Mouse (Mus musculus) left cerebral cortex, postnatal 36 days (tissue): ENCODE data around the gene Lrrc25. TPM values are rescaled to one million over a fixed set of nuclear protein-coding genes. Genes with fewer than 3 reads are reported as not detected.

Source experiments
- DNase-seq, 2 experiments: peaks; one replicate each; pipeline ENCODE4 v3.0.0; 2021 to 2022; ENCODE audit warnings: low spot score in 2 of 2, mixed read lengths in 1 of 2
- intact Hi-C: fragments of 180-260 bp; cut with DNase I; formaldehyde crosslinking; loops from one replicate; pipeline ENCODE4 v1.15.1; 2025
- total RNA-seq, 2 experiments: library from RNA; stranded (reverse); gene quantifications; 2 replicates each; pipeline ENCODE4 v1.2.3; 2021

Gene Lrrc25
- total RNA-seq, 2 experiments from 2014 or later = 0.44 to 1.2 TPM

- DNase-seq = no peak
- intact Hi-C loops = loop anchor here (5.0 kb wide), 1 partner anchor 33 kb away; no protein-coding TSS in a partner anchor
Measured at GRCm38 (mm10) chr8:70660273-70660725, 44.3 kb downstream of the Lrrc25 start, which contains the start of gene Pgpep1. TSS of gene Pgpep1 (minus strand) at chr8:70660388.

GRCm38 (mm10) chr8:70663691-70664090 lies 47.7 kb downstream of the Lrrc25 start:
- intact Hi-C loops = loop anchor here (5.0 kb wide), 1 partner anchor 36 kb away; no protein-coding TSS in a partner anchor

DNA sequence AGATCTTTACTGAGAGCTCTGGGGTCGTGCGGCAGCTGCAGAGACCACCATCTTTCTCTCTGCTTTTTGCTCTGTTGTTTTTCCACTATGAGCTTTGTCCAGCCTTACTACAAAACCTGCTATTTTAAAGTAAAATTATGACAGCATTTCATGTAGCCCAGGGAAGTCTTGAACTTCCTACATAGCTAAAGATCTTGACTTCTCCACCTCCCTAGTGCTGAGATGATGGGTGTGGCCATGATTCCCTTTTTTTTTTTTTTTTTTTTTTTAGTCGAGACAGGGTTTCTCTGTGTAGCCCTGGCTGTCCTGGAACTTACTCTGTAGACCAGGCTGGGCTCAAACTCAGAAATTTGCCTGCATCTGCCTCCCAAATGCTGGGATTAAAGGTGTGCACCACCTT lies 48.7 kb downstream of the Lrrc25 start:
- intact Hi-C loops = loop anchor here (5.0 kb wide), 1 partner anchor 37 kb away; no protein-coding TSS in a partner anchor
- DNase-seq = no peak

More at GRCm38 (mm10) chr8:70663691-70664090, 47.7 kb downstream of the Lrrc25 start:
- no peak for DNase-seq

DNA sequence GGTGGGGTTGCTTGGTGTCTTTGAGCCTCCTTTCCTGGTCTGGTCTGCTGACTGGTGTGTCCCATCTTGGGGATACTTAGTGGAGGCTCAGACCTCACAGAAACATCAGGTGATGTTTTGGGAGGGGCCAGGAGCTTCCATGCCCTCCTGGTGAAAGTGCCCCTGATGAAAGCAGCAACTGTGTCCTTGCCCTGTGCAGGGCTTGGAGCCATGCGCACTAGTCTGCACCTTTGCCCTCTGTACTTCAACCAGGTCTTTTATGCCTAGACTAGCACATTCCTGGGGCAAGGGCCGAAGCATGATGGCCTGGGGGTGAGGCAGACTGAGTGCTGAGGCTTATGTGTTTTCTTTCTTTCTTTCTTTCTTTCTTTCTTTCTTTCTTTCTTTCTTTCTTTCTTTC lies 49.6 kb downstream of the Lrrc25 start:
- intact Hi-C loops = no loop called here
- DNase-seq = no peak

DNA sequence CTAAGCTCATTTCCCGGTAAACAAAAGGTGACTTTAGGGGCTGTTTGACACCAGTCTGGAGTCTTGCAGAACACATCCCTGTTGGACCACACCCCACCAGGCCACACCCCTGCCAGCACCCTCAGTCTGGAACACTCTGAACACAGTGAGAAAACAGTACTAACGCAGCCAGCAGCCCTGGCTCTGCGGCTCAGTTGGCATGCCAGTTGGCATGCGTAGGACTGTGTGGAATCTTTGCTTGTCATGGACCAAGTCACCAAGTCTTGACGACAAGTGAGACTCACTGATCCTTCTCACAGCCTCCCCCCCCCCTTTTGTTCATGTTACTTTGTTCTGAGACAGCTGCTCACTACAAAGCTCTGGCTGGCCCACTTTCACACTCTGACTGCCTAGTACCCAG lies 51.1 kb downstream of the Lrrc25 start:
- intact Hi-C loops = no loop called here
- peak; percentile 31 to 60 for DNase-seq

Other genes with a start within 250 kb of the Lrrc25 start
- under 1 TPM; 0.25 to 0.88 TPM for gene Comp, start 242.6 kb upstream of the Lrrc25 start, total RNA-seq
- gene Crtc1, start 176.6 kb upstream of the Lrrc25 start, total RNA-seq = 100 to 1,000 TPM; 116 to 140 TPM
- 10 to 100 TPM; 43.6 to 44.6 TPM for gene Klhl26, start 139.2 kb upstream of the Lrrc25 start, total RNA-seq
- 100 to 1,000 TPM; 279 to 317 TPM for gene Tmem59l, start 128.8 kb upstream of the Lrrc25 start, total RNA-seq
- gene Crlf1, start 123.0 kb upstream of the Lrrc25 start, total RNA-seq = 1 to 10 TPM; 4.1 to 4.6 TPM
- 100 to 1,000 TPM; 106 to 108 TPM for gene Rex1bd, start 109.4 kb upstream of the Lrrc25 start, total RNA-seq
- gene Uba52, start 105.4 kb upstream of the Lrrc25 start, total RNA-seq = 100 to 1,000 TPM; 828 to 997 TPM
- gene Fkbp8, start 88.4 kb upstream of the Lrrc25 start, total RNA-seq = 100 to 1,000 TPM; 403 to 432 TPM
- gene Kxd1, start 88.2 kb upstream of the Lrrc25 start, total RNA-seq = 10 to 100 TPM; 45.0 to 49.7 TPM
- gene Ell, start 76.7 kb upstream of the Lrrc25 start, total RNA-seq = 10 to 100 TPM; 19.1 to 20.7 TPM
- 10 to 100 TPM; 47.5 to 53.0 TPM for gene Isyna1, start 21.8 kb upstream of the Lrrc25 start, total RNA-seq
- gene Ssbp4, start 7.3 kb upstream of the Lrrc25 start, total RNA-seq = 100 to 1,000 TPM; 257 to 265 TPM
- gene Gdf15, start 16.3 kb downstream of the Lrrc25 start, total RNA-seq = not detected
- 10 to 100 TPM; 11.6 to 17.2 TPM for gene Pgpep1, start 44.2 kb downstream of the Lrrc25 start, total RNA-seq
- gene Lsm4, start 57.1 kb downstream of the Lrrc25 start, total RNA-seq = 10 to 100 TPM; 59.1 to 69.8 TPM
- gene Jund, start 82.8 kb downstream of the Lrrc25 start, total RNA-seq = 100 to 1,000 TPM; 219 to 272 TPM
- under 1 TPM; 0.10 to 0.34 TPM for gene Iqcn, start 87.3 kb downstream of the Lrrc25 start, total RNA-seq
- gene Gm3336, start 102.4 kb downstream of the Lrrc25 start, total RNA-seq = not detected
- 1 to 10 TPM in 1 of 2 experiments, under 1 TPM in 1; 0.89 to 2.0 TPM for gene Pde4c, start 107.6 kb downstream of the Lrrc25 start, total RNA-seq
- gene Rab3a, start 138.5 kb downstream of the Lrrc25 start, total RNA-seq = 100 to 1,000 TPM; 824 to 964 TPM
- gene Mpv17l2, start 144.8 kb downstream of the Lrrc25 start, total RNA-seq = 10 to 100 TPM; 33.9 to 41.5 TPM
- gene Pik3r2, start 160.6 kb downstream of the Lrrc25 start, total RNA-seq = 100 to 1,000 TPM; 152 to 164 TPM
- 100 to 1,000 TPM; 312 to 338 TPM for gene Mast3, start 188.9 kb downstream of the Lrrc25 start, total RNA-seq
- gene Il12rb1, start 192.3 kb downstream of the Lrrc25 start, total RNA-seq = 1 to 10 TPM in 1 of 2 experiments, under 1 TPM in 1; 0.86 to 1.1 TPM
- gene Arrdc2, start 223.6 kb downstream of the Lrrc25 start, total RNA-seq = 10 to 100 TPM; 16.9 to 20.2 TPM
- gene Kcnn1, start 247.1 kb downstream of the Lrrc25 start, total RNA-seq = 10 to 100 TPM; 18.3 to 27.0 TPM